Mouse (Mus musculus): ENCODE measurements around the gene Slc7a7.

GRCm38 (mm10) chr14:54393794-54394193 is 23.8 kb downstream of the Slc7a7 start:
- TF ChIP-seq GATA1 (IDR thresholded peaks at IDR 0.05; ENCODE audit: borderline replicate concordance, low read length) = no peak
- no peak for TF ChIP-seq FLI1 (IDR thresholded peaks at IDR 0.05; ENCODE audit: low read length)

All from megakaryocyte, embryonic 14.5 days (primary cell).